Mouse (Mus musculus) G1E (cell line): ENCODE measurements around the gene Pdss1.

Source experiments
- CTCF ChIP-seq: IDR thresholded peaks from 2 replicates; pipeline ENCODE4 v1.5.1; 2012; ENCODE audit warnings: low read depth, low read length, inconsistent platforms, mixed read lengths
- GATA1 ChIP-seq: IDR thresholded peaks from 2 replicates; pipeline ENCODE4 v1.6.1; 2012; ENCODE audit warnings: borderline replicate concordance, low read length, inconsistent platforms, mixed read lengths
- POLR2AphosphoS5 ChIP-seq: IDR thresholded peaks from 2 replicates; pipeline ENCODE4 v1.6.1; 2012; ENCODE audit warnings: low read depth, low read length, inconsistent platforms; ENCODE audit not compliant: insufficient replicate concordance
- TAL1 ChIP-seq: conservative IDR thresholded peaks from 2 replicates; pipeline ENCODE4 v1.6.1; 2012; ENCODE audit warnings: low read depth, low read length, inconsistent platforms, mixed read lengths

DNA sequence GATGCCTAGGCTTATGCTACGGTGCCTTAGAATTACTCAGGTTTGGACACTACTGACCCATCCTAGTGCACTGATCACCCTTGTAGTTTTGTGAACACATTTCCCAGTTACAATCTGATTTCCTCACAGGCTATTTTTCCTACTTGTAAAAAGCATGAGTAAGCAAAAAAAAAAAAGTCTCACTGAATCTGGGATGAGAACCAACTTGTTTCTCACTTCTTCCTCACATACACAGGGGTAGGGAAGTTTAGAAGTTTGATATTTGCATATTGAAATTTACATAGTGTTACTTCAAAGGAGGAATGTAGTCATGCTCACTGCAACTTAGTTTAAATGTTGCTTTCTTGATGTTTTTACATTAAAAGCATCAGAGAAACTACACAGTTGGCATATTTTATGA is 38.2 kb downstream of the Pdss1 start:
- TF ChIP-seq CTCF, result no peak
- TF ChIP-seq GATA1, result no peak
- TF ChIP-seq POLR2AphosphoS5, result no peak
- TF ChIP-seq TAL1, result no peak
